Mouse (Mus musculus): Measurements from ENCODE around the gene Hbq1b. TPM values are rescaled to one million over a fixed set of nuclear protein-coding genes. Genes with fewer than 3 reads are reported as not detected.
"Not testable (repeated sequence)": the region's sequence is repeated elsewhere in the genome, so short reads cannot be mapped to it uniquely, and the experiment has no call there.

The Hbq1b gene
- polyA plus RNA-seq, 1 experiment from 2014 or later, result 24.4 TPM

DNA sequence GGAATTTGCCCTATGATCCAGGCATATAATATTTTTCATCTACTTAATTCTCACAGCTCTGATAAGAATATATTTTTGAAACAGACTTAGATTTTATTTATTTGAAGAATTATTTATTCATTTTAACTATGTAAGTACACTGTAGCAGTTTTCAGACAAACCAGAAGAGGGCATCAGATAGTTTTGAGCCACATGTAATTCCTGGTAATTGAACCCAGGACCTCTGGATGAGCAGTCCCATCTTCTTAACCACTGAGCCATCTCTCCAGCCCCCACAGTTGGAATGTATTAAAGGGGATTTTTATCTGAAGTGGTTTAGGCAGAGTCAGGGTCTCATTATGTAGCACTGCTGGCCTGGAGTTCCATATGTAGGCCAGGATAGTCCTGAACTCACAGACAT lies 878 bp upstream of the Hbq1b start:
- H3K9me3 ChIP-seq (replicated peaks; ENCODE audit: control insufficient read depth, low read length); H3K36me3 ChIP-seq (ENCODE audit: control insufficient read depth, insufficient read depth, low read length); H3K9ac ChIP-seq (ENCODE audit: low read depth, low read length); H3K4me1 ChIP-seq (ENCODE audit: control insufficient read depth, insufficient read depth, low read length); H3K4me2 ChIP-seq; H3K4me3 ChIP-seq (ENCODE audit: low read depth, low read length); ATAC-seq (replicated peaks; ENCODE audit: insufficient number of reproducible peaks, low FRiP score, low TSS enrichment): not testable (repeated sequence)
- Histone ChIP-seq H3K27me3 (ENCODE audit: control insufficient read depth, insufficient read depth, low read length) (peaks cover 18% of the 10 kb centered on the region), H3K27ac (ENCODE audit: low read depth, low read length) (0 out of 2 replicates have a peak overlapping the region, but pooled peaks have one; percentile 10)

DNA sequence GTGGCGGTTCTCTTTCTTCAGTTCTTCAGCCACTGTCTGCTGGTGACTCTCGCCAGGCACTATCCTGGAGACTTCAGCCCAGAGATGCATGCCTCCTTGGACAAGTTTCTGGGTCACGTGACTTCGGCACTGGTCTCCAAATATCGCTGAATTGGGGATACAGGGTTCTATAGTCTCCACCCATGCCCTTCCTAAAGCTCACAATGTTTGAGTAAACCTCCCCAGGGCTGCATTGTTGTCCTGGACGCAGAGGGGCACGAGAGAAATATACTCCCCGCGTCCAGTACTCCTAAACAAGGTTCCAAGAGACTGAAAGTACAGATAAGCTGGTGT lies 694 bp downstream of the Hbq1b start:
- Histone ChIP-seq H3K9ac (ENCODE audit: low read depth, low read length) (peak overlapping the region; percentile 59), H3K4me2 (peak overlapping the region; percentile 52), H3K27me3 (ENCODE audit: control insufficient read depth, insufficient read depth, low read length) (peaks cover 15% of the 10 kb centered on the region), H3K4me1 (ENCODE audit: control insufficient read depth, insufficient read depth, low read length) (no peaks in the 10 kb centered on the region), H3K27ac (ENCODE audit: low read depth, low read length) (peak overlapping the region; percentile 54; the same call in 1 of the 2 replicates), H3K36me3 (ENCODE audit: control insufficient read depth, insufficient read depth, low read length) (no peaks in the 10 kb centered on the region), H3K4me3 (ENCODE audit: low read depth, low read length) (peak overlapping the region; percentile 39), H3K9me3 (replicated peaks; ENCODE audit: control insufficient read depth, low read length) (no peaks in the 10 kb centered on the region)
- 53% methylated on average over 9 of the region's 9 CpGs for WGBS (ENCODE audit: insufficient replicate concordance)
- no peak for ATAC-seq (replicated peaks; ENCODE audit: insufficient number of reproducible peaks, low FRiP score, low TSS enrichment)

DNA sequence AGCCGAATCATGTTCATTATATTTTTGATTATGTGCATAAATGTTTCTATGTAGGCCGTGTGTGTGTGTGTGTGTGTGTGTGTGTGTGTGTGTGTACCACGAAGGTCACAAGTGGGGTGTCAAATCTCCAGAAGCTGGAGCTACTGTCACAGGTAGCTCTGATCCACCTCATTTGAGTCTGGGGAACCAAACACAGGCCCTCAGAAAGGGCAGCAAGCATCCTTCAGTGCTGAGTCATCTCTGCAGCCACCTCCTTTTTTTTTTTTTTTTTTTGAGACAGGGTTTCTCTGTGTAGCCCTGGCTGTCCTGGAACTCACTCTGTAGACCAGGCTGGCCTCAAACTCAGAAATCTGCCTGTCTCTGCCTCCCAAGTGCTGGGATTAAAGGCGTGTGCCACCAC lies 6.1 kb downstream of the Hbq1b start:
- H3K9ac ChIP-seq (ENCODE audit: low read depth, low read length); H3K4me3 ChIP-seq (ENCODE audit: low read depth, low read length); ATAC-seq (replicated peaks; ENCODE audit: insufficient number of reproducible peaks, low FRiP score, low TSS enrichment); H3K9me3 ChIP-seq (replicated peaks; ENCODE audit: control insufficient read depth, low read length); H3K4me1 ChIP-seq (ENCODE audit: control insufficient read depth, insufficient read depth, low read length); H3K36me3 ChIP-seq (ENCODE audit: control insufficient read depth, insufficient read depth, low read length); H3K27ac ChIP-seq (ENCODE audit: low read depth, low read length); H3K27me3 ChIP-seq (ENCODE audit: control insufficient read depth, insufficient read depth, low read length): not testable (repeated sequence)
- WGBS (ENCODE audit: insufficient replicate concordance), result 69% methylated on average over 4 of the region's 4 CpGs
- 0 out of 2 replicates have a peak overlapping the region, but pooled peaks have one; percentile 16 for H3K4me2 ChIP-seq

DNA sequence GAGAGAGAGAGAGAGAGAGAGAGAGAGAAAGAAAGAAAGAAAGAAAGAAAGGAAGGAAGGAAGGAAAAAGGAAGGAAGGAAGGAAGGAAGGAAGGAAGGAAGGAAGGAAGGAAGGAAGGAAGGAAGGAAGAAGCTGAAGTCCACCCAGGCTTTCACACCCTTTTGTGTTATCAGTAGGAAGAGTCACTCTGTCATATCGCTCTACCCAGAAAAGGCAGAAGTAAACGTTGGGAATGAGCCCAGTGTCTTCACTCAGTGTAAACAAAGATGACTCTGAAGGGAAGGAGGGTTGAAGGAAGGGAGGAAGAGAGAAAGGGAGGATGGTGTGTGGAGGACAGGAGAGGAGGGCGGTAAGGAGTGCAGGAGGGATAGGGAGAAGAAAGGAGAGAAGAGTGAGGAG lies 6.7 kb downstream of the Hbq1b start:
- not testable (repeated sequence) for ATAC-seq (replicated peaks; ENCODE audit: insufficient number of reproducible peaks, low FRiP score, low TSS enrichment); H3K4me1 ChIP-seq (ENCODE audit: control insufficient read depth, insufficient read depth, low read length); H3K27me3 ChIP-seq (ENCODE audit: control insufficient read depth, insufficient read depth, low read length); H3K4me3 ChIP-seq (ENCODE audit: low read depth, low read length); H3K9me3 ChIP-seq (replicated peaks; ENCODE audit: control insufficient read depth, low read length); H3K36me3 ChIP-seq (ENCODE audit: control insufficient read depth, insufficient read depth, low read length)
- H3K4me2 ChIP-seq, result peak overlapping the region; percentile 24; the same call in 1 of the 2 replicates
- 54% methylated on average over 3 of the region's 3 CpGs for WGBS (ENCODE audit: insufficient replicate concordance)
- H3K27ac ChIP-seq (ENCODE audit: low read depth, low read length), result peak overlapping the region; percentile 66
- 0 out of 2 replicates have a peak overlapping the region, but pooled peaks have one; percentile 1 for H3K9ac ChIP-seq (ENCODE audit: low read depth, low read length)

DNA sequence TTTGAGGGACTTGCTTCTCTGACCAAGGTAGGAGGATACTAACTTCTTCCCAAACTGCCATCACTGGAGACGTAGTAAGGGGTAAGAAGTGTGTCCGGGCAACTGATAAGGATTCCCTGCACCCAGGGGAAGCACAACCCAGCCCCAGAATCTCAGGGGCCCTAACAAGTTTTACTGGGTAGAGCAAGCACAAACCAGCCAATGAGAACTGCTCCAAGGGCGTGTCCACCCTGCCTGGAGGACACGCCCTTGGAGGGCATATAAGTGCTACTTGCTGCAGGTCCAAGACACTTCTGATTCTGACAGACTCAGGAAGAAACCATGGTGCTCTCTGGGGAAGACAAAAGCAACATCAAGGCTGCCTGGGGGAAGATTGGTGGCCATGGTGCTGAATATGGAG lies 9.4 kb downstream of the Hbq1b start, which contains the start of gene Hba-a2:
Gene Hba-a2, plus strand, starts transcription at position 287 of the 400 bp plus-strand sequence.
- WGBS (ENCODE audit: insufficient replicate concordance), result no CpG with 5 or more reads among the region's 4 CpGs
- not testable (repeated sequence) for H3K4me3 ChIP-seq (ENCODE audit: low read depth, low read length); H3K36me3 ChIP-seq (ENCODE audit: control insufficient read depth, insufficient read depth, low read length); H3K27me3 ChIP-seq (ENCODE audit: control insufficient read depth, insufficient read depth, low read length); H3K4me1 ChIP-seq (ENCODE audit: control insufficient read depth, insufficient read depth, low read length); H3K9me3 ChIP-seq (replicated peaks; ENCODE audit: control insufficient read depth, low read length)
- ATAC-seq (replicated peaks; ENCODE audit: insufficient number of reproducible peaks, low FRiP score, low TSS enrichment), result peak; percentile 82
- Histone ChIP-seq H3K27ac (ENCODE audit: low read depth, low read length) (peak within 1 kb of the TSS; percentile 46; the same call in 1 of the 2 replicates), H3K9ac (ENCODE audit: low read depth, low read length) (0 out of 2 replicates have a peak within 1 kb of the TSS, but pooled peaks have one; percentile 22), H3K4me2 (peak within 1 kb of the TSS; percentile 49)

DNA sequence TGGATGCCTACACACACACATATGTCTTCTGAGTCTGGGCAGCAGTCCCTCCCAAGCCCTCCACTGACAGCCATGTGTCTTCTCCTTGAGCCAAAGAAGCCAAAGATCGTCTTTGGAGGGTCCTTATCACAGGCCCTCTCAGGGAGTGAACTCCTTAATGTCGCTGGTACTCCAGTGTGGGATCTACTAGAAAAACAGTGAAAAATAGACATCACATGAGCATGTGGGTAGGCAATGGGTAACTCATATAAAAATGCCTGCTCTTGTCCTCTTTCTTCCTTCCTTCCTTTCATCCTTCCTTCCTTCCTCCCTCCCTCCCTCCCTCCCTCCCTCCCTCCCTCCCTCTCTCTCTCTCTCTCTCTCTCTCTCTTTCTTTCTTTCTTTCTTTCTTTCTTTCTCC lies 10.7 kb downstream of the Hbq1b start:
- not testable (repeated sequence) for H3K36me3 ChIP-seq (ENCODE audit: control insufficient read depth, insufficient read depth, low read length); H3K9me3 ChIP-seq (replicated peaks; ENCODE audit: control insufficient read depth, low read length); H3K9ac ChIP-seq (ENCODE audit: low read depth, low read length); H3K27ac ChIP-seq (ENCODE audit: low read depth, low read length); H3K4me3 ChIP-seq (ENCODE audit: low read depth, low read length); ATAC-seq (replicated peaks; ENCODE audit: insufficient number of reproducible peaks, low FRiP score, low TSS enrichment); H3K4me1 ChIP-seq (ENCODE audit: control insufficient read depth, insufficient read depth, low read length); H3K4me2 ChIP-seq
- WGBS (ENCODE audit: insufficient replicate concordance), result 26% methylated on average over 2 of the region's 2 CpGs
- peaks cover 11% of the 10 kb centered on the region for H3K27me3 ChIP-seq (ENCODE audit: control insufficient read depth, insufficient read depth, low read length)

DNA sequence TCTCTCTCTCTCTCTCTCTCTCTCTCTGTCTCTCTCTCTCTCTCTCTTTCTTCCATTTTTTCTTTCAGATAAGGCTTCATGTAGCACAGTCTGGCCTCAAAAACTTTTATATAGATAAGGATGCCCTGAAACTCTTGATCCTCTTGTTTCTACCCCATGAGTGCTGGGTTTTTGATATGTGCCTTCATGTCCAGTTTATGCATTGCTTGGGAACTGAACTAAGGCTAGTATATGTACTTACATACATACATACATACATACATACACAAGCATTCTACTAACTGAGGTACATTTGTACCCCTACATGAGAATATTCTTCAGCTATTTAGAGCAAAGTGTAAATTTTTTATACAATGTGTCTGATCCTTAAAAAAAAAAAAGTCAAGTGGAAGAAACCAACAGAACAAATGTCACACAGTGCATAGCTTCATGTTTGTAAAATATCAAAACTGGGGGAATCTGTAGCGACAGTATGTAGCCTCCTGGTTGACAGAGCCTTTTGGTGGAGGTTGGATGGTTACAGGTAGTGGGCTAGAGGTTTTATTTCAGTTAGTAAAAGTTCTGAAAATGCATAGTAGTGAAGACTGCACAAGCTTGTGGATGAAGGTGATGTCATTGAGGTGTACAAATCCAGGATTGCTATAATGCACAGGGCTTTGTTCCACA lies 11.2 kb downstream of the Hbq1b start:
- Histone ChIP-seq H3K4me3 (ENCODE audit: low read depth, low read length) (no peak overlapping the region), H3K36me3 (ENCODE audit: control insufficient read depth, insufficient read depth, low read length) (no peaks in the 10 kb centered on the region), H3K4me2 (no peak overlapping the region; the same call in 1 of the 2 replicates), H3K9me3 (replicated peaks; ENCODE audit: control insufficient read depth, low read length) (no peaks in the 10 kb centered on the region), H3K9ac (ENCODE audit: low read depth, low read length) (no peak overlapping the region), H3K27me3 (ENCODE audit: control insufficient read depth, insufficient read depth, low read length) (peaks cover 11% of the 10 kb centered on the region), H3K27ac (ENCODE audit: low read depth, low read length) (no peak overlapping the region), H3K4me1 (ENCODE audit: control insufficient read depth, insufficient read depth, low read length) (no peaks in the 10 kb centered on the region)
- WGBS (ENCODE audit: insufficient replicate concordance), result 76% methylated on average over 1 of the region's 1 CpGs
- ATAC-seq (replicated peaks; ENCODE audit: insufficient number of reproducible peaks, low FRiP score, low TSS enrichment), result no peak

DNA sequence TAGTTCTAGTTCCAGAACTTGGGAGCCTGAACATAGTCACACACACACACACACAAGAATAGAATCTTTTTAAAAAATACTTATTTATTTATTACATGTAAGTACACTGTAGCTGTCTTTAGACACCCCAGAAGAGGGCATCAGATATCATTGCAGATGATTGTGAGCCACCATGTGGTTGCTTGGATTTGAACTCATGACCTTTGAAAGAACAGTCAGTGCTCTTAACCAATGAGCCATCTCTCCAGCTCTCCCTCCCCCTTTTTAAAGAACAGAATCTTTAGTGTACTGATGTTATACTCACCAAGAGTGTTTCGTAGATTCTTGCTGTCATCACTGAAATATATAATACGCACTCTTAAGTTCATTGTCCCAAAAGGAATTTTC lies 11.8 kb downstream of the Hbq1b start:
- Histone ChIP-seq H3K9me3 (replicated peaks; ENCODE audit: control insufficient read depth, low read length) (no peaks in the 10 kb centered on the region), H3K4me1 (ENCODE audit: control insufficient read depth, insufficient read depth, low read length) (no peaks in the 10 kb centered on the region), H3K4me2 (no peak overlapping the region; the same call in 1 of the 2 replicates), H3K4me3 (ENCODE audit: low read depth, low read length) (no peak overlapping the region), H3K9ac (ENCODE audit: low read depth, low read length) (no peak overlapping the region), H3K27me3 (ENCODE audit: control insufficient read depth, insufficient read depth, low read length) (peaks cover 11% of the 10 kb centered on the region), H3K36me3 (ENCODE audit: control insufficient read depth, insufficient read depth, low read length) (no peaks in the 10 kb centered on the region), H3K27ac (ENCODE audit: low read depth, low read length) (no peak overlapping the region)
- ATAC-seq (replicated peaks; ENCODE audit: insufficient number of reproducible peaks, low FRiP score, low TSS enrichment), result no peak
- WGBS (ENCODE audit: insufficient replicate concordance), result 91% methylated on average over 2 of the region's 2 CpGs

DNA sequence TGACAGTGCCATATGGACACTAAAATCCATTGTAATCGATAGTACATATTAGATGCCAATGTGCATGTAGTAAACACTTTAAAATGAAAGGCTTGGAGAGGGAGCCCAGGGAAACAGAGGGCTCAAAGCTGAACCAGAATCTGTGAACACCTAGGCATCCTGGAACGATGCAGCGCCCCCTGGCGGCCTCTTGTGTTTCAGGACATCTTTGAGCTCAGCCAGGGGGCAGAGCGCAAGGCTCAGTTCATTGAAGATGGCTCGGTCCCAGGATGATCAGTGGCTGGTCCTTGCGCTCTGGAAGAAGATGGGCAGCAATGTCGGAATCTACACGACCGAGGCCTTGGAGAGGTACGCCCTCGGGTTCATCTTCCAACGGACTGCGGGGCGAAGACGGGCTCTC lies 13.1 kb downstream of the Hbq1b start, which contains the start of gene Hbq1a:
Gene Hbq1a, plus strand, starts transcription at position 205 of the 400 bp plus-strand sequence.
- H3K36me3 ChIP-seq (ENCODE audit: control insufficient read depth, insufficient read depth, low read length); H3K4me1 ChIP-seq (ENCODE audit: control insufficient read depth, insufficient read depth, low read length); ATAC-seq (replicated peaks; ENCODE audit: insufficient number of reproducible peaks, low FRiP score, low TSS enrichment); H3K9me3 ChIP-seq (replicated peaks; ENCODE audit: control insufficient read depth, low read length); H3K9ac ChIP-seq (ENCODE audit: low read depth, low read length); H3K27ac ChIP-seq (ENCODE audit: low read depth, low read length): not testable (repeated sequence)
- Histone ChIP-seq H3K4me3 (ENCODE audit: low read depth, low read length) (0 out of 2 replicates have a peak within 1 kb of the TSS, but pooled peaks have one; percentile 25), H3K4me2 (peak within 1 kb of the TSS; percentile 47), H3K27me3 (ENCODE audit: control insufficient read depth, insufficient read depth, low read length) (peaks cover 11% of the 10 kb centered on the region)
- 4% methylated on average over 16 of the region's 16 CpGs for WGBS (ENCODE audit: insufficient replicate concordance)

Data from heart, embryonic 11.5 days (tissue).